Mouse (Mus musculus): Measurements from ENCODE around the gene Cers3.

The Cers3 gene

DNA sequence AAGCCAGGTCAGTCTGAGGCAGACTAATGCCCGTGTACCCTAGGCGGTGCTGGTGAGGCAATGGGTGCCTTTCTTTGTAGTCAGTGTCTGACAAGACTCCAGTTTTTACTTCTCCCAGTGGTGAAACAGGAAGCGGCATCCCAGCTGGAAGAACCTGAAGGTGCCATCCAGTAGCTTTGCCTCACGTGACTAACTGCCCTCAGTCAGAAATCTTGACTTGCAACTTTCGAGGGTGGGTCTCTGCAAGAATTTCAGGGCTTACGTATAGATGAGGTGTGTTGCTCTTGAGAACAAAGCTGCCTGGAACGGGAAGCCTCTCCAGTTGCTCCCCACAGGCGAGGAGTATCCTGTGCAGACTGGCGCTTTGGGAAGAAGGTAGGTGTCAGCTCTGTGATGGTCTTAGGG, at the start of gene Cers3:
Gene Cers3 (plus strand): TSS at position 128 of the 405 bp plus-strand sequence.
- in situ Hi-C loops (cut with MboI, MseI) = no loop called here

GRCm38 (mm10) chr7:66694467-66694866, 48.8 kb upstream of the Cers3 start:
- in situ Hi-C loops (cut with MboI, MseI) = no loop called here

DNA sequence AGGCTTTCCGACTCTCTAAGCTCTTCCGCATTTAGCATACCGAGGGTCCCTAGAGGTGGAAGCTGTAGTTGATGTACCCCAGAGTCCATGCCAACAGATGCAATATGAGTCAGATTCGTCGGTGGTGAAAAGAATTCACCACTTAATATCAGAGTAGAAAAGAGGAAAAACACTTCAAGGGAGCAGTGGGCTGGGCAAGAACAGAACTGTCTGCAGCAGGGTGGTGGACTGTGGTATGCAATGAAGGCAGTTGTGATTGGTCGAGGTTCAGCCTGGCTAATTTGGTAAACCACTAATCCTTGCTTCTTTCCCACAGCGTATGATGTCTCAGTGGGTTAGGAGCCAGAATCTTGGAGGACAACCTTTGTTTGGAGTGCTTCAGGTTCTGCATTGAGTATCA, 40.6 kb upstream of the Cers3 start:
- in situ Hi-C loops (cut with MboI, MseI) = no loop called here

GRCm38 (mm10) chr7:66704631-66705030, 38.7 kb upstream of the Cers3 start:
- in situ Hi-C loops (cut with MboI, MseI) = no loop called here

- in situ Hi-C loops (cut with MboI, MseI) = no loop called here
Measured at GRCm38 (mm10) chr7:66711166-66711565, 32.1 kb upstream of the Cers3 start.

GRCm38 (mm10) chr7:66724514-66724913, 18.8 kb upstream of the Cers3 start:
- in situ Hi-C loops (cut with MboI, MseI) = no loop called here

DNA sequence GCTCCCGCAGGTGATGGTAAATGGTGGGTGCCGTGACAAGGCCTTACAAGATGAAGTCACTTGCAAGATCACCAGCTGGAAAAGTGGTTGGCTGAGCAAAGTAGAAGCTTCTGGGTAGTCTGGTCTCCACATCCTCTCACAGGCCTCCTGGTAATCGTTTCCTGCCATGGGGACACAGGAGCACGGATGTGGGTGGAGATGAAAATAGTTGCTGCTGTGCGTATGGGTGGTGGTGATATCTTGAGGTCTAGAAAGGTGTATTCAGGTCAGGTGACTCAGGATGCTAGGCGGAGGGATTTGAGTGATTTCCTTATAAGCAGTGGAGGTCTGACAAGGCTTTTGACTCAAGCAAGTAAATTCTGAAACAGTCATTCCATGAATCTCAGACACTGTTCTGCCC, 18.4 kb upstream of the Cers3 start:
- in situ Hi-C loops (cut with MboI, MseI) = no loop called here

DNA sequence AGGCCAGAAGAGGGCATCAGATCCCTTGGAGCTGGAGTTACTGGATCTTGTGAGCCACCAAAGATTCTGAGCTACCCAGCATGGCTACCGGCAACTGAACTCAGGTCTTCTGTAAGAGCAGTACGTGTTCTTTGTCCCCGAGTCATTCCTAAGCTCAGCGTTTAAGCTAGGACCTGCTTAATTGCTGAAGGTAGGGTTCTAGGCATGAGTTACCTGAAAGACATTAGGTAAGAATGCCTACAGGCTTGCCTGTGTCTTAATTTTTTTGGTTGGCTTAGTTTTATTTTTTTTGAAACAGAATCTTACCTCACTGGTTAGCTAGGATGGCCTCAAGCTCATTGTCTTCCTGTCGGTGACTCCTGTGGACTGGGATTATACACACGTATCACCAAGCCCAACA, 15.2 kb upstream of the Cers3 start:
- in situ Hi-C loops (cut with MboI, MseI) = no loop called here

- in situ Hi-C loops (cut with MboI, MseI) = no loop called here
Measured at GRCm38 (mm10) chr7:66729232-66729631, 14.1 kb upstream of the Cers3 start.

GRCm38 (mm10) chr7:66733431-66733830, 9.9 kb upstream of the Cers3 start:
- in situ Hi-C loops (cut with MboI, MseI) = no loop called here

DNA sequence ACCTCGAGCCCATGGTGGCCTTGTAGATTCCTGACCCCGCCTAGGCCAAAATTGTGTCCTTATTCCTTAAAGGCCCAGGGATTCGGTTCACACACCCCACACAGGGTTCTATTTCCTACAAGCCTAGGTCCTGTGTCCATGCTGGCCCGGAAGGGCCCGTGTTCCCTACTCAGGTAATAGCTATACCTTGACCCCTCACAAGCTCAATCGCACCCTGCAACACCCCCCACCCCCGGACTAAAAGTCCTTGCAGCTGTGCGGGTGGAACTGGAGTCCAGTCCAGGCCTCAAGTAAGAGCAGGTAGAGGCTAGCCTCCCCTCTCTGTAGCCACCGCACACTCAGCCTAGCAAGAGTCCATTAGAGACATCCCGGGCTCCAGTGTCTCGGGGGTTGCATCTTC, 9.4 kb upstream of the Cers3 start:
- in situ Hi-C loops (cut with MboI, MseI) = no loop called here

DNA sequence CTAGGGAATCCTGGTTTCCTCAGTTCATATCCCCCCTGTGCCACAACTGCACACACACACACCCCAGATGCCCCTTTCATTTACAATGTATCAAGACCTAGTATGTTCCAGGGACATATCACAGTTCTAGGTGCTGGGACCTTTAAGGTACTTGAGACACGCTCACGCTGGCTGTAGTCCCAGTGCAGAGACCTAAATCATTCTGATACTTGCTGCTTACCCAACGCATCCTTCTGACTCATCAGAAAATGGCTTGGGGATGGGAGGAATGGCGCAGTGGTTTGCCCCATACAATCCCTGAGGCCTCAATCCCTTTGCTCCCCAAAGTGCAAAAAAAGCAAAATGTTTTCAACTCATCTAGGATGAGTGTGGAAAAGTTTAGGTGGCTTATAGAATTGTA, 8.8 kb upstream of the Cers3 start:
- in situ Hi-C loops (cut with MboI, MseI) = no loop called here

- in situ Hi-C loops (cut with MboI, MseI) = no loop called here
Measured at GRCm38 (mm10) chr7:66734993-66735392, 8.3 kb upstream of the Cers3 start.

GRCm38 (mm10) chr7:66737418-66737817, 5.9 kb upstream of the Cers3 start:
- in situ Hi-C loops (cut with MboI, MseI) = no loop called here

- in situ Hi-C loops (cut with MboI, MseI) = no loop called here
Measured at GRCm38 (mm10) chr7:66741008-66741407, 2.3 kb upstream of the Cers3 start.

- in situ Hi-C loops (cut with MboI, MseI) = no loop called here
Measured at GRCm38 (mm10) chr7:66741412-66741811, 1.9 kb upstream of the Cers3 start.

DNA sequence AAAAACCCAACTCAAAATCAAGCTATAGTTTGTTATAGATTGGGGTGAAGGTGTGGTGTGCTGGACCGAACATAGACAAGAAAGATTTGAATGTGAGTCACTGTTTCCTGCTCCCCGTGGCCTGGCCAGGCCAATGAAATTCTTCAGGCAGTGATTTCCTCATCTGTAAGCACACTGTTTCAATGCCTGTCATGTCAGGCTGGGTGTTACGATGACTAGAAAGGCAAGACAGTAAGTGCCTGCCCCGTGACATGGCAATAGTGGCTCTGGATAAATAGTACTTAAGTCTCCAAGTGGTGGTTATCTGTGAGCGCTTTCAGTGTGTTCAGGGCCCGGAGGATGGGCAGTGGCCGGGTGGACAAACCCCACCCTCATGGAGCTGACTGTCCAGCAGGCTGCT, 3.7 kb downstream of the Cers3 start:
- in situ Hi-C loops (cut with MboI, MseI) = no loop called here

- in situ Hi-C loops (cut with MboI, MseI) = no loop called here
Measured at GRCm38 (mm10) chr7:66749998-66750397, 6.7 kb downstream of the Cers3 start.

DNA sequence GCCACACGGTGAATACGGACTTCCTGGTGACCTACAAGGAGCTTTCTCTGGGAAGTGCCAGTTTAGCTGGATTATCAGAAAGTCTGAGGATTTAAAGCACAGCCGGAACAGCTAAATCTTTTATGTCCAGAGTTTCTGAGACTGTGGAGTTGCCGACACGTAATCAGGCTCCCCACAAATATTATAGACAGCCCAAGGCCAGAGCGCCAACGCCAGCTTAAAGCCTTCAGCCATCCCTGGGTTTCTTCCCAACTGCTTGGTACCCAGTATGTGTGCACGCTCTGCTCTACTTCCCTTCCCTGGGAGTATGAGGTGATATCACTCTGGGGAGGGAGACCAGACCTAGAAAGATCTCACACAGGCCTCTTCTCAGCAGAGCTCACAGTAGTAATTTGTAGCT, 10.5 kb downstream of the Cers3 start:
- in situ Hi-C loops (cut with MboI, MseI) = no loop called here

GRCm38 (mm10) chr7:66755611-66756010, 12.3 kb downstream of the Cers3 start:
- in situ Hi-C loops (cut with MboI, MseI) = no loop called here

- in situ Hi-C loops (cut with MboI, MseI) = no loop called here
Measured at GRCm38 (mm10) chr7:66769902-66770301, 26.6 kb downstream of the Cers3 start.

- in situ Hi-C loops (cut with MboI, MseI) = no loop called here
Measured at GRCm38 (mm10) chr7:66770706-66771105, 27.4 kb downstream of the Cers3 start.

DNA sequence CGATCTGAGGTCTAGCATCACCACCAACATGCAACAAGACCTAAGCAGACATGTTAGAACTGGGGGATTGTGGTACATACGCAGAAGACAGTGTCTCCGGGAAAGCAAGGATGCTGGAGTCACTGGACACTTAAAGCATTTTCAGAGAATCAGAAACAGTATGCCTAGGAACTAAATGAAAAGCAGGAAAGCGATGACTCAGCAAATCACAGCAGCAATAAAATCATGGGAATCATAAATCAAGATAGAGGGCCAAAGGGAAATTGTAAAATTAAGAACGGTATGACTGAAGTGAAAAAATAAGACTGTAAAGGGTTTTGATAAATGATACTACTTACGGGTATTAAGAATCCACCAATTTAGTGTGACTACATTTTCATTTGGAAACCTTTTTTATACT, 27.9 kb downstream of the Cers3 start:
- in situ Hi-C loops (cut with MboI, MseI) = no loop called here

- in situ Hi-C loops (cut with MboI, MseI) = no loop called here
Measured at GRCm38 (mm10) chr7:66779411-66779810, 36.1 kb downstream of the Cers3 start.
